Mouse (Mus musculus) cortical plate, adult 2 months (tissue): ENCODE measurements at regions not wholly inside any gene's neighbourhood (a gene's known extent, or its start where the extent isn't known, plus 50 kb on each side); places are given as distances from the start of the nearest gene placed in this dataset.

Experiments
- H3K27ac ChIP-seq: fragments of 200-500 bp; 2 replicates; pipeline ENCODE4 v1.5.1; 2012; ENCODE audit warnings: low read length, control low read depth, inconsistent platforms; ENCODE audit not compliant: insufficient read depth
- H3K4me1 ChIP-seq: fragments of 200-500 bp; 2 replicates; pipeline ENCODE4 v1.6.1; 2011; ENCODE audit warnings: low read length; ENCODE audit not compliant: control insufficient read depth, insufficient read depth
- H3K4me3 ChIP-seq: fragments of 200-500 bp; 2 replicates; pipeline ENCODE4 v1.5.1; 2011; ENCODE audit warnings: mild to moderate bottlenecking, low read length, control low read depth; ENCODE audit not compliant: insufficient read depth
- CTCF ChIP-seq: fragments of 200-500 bp; IDR thresholded peaks from 2 replicates; pipeline ENCODE4 v1.5.1; 2011; ENCODE audit warnings: mild to moderate bottlenecking, control low read depth, low read length; ENCODE audit not compliant: insufficient read depth; ENCODE audit errors: extremely low read depth
- POLR2A ChIP-seq: fragments of 200-500 bp; IDR thresholded peaks from 2 replicates; pipeline ENCODE4 v1.6.1; 2011; ENCODE audit warnings: mild to moderate bottlenecking, low read length, control low read depth; ENCODE audit not compliant: insufficient read depth; ENCODE audit errors: extremely low read depth

DNA sequence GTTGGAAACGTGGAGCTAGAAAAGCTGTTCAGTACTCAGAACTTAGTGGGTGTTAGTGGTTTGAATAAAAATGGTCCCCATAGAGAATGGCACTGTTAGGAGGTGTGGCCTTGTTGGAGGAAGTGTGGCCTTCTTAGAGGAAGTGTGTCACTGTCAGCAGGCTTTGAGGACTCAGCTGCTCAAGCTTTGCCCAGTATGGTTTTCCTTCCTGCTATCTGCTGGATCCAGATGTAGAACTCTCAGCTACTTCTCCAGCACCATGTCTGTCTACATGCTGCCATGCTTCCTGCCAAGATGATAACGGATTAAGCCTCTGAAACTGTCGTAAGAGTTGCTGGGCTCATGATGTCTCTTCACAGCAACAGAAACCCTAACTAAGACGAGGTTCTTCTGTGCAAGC lies 59.8 kb upstream of the Rreb1 start:
- Histone ChIP-seq H3K4me3 (no peak overlapping the region), H3K27ac (no peak overlapping the region), H3K4me1 (no peaks in the 10 kb centered on the region)
- no peak for TF ChIP-seq CTCF
- no peak for TF ChIP-seq POLR2A
